Mouse (Mus musculus): Measurements from ENCODE around the gene Kcnk10. TPM values are rescaled to one million over a fixed set of nuclear protein-coding genes. Genes with fewer than 3 reads are reported as not detected.

The Kcnk10 gene
- total RNA-seq, 1 experiment: 0.09 TPM

DNA sequence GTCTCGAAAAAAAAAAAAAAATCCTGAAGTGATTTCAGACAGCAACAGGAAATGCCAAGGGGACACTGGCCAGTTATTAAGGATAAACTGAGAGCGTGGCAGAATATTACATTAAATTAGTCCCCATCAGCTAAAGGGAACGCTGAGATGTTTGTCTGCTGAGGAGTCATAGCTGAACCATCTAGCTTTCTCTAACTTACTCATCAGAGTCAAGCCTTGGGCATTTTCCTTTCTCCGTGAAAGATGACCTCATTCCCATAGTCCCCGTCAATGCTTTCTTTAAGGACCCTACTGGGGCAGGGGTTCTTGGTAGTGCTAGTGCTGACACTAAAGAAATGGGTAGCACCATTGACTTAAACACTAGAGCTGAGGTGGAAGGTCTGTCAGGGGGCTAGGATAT, 106.9 kb downstream of the Kcnk10 start:
- no peak for DNase-seq (ENCODE audit: low read depth, low spot score)
- no peak overlapping the region for H3K9ac ChIP-seq (ENCODE audit: insufficient read depth, low read depth, low read length, poor library complexity, severe bottlenecking)
- in situ Hi-C loops (cut with MboI; ENCODE audit: low sequenced_read_pairs in 2 of 2, unreplicated experiment in 2 of 2): no loop called here

DNA sequence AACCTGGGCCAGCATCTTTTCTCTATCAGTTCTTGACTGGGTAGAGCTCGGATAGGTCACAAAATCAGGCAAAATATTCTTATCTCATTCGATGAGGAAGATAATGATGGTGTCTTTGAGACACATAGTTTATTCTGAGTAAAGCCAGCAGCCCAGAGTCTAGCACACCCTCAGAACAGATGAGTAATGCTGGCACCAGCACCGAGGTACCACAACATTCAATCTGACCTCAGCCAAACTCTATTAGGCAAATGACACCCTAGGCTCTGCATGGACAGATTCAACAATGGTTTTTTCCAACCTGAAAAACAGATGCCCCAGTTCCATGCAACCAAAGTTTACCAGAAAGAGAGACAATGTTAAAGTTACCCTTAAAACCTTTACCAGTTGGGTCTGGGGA, 108.0 kb downstream of the Kcnk10 start:
- H3K4me3 ChIP-seq (ENCODE audit: insufficient read depth in 1 of 2, low read depth in 1 of 2, low read length in 2 of 2, poor library complexity in 1 of 2, severe bottlenecking in 1 of 2): no peak overlapping the region
- no peak overlapping the region for H3K9ac ChIP-seq (ENCODE audit: insufficient read depth, low read depth, low read length, poor library complexity, severe bottlenecking)
- no peaks in the 10 kb centered on the region for H3K9me3 ChIP-seq (ENCODE audit: control insufficient read depth, insufficient read depth, low read depth, low read length)
- no peaks in the 10 kb centered on the region for H3K36me3 ChIP-seq (ENCODE audit: control insufficient read depth, insufficient read depth, low read length, poor library complexity, severe bottlenecking)
- TF ChIP-seq MAFK (IDR thresholded peaks at IDR 0.05; ENCODE audit: insufficient read depth, low read depth, low read length) (no peak), ZC3H11A (IDR thresholded peaks at IDR 0.05; ENCODE audit: borderline replicate concordance, low read depth, low read length) (no peak), HCFC1 (IDR thresholded peaks at IDR 0.05; ENCODE audit: borderline replicate concordance, insufficient read depth, low read length) (no peak), ZNF384 (IDR thresholded peaks at IDR 0.05; ENCODE audit: low read depth, low read length) (no peak), CHD2 (IDR thresholded peaks at IDR 0.05; ENCODE audit: low read depth, low read length) (no peak)
- no peak overlapping the region for H3K27ac ChIP-seq (ENCODE audit: insufficient read depth, low read depth, low read length, poor library complexity, severe bottlenecking)
- DNase-seq (ENCODE audit: low read depth, low spot score): no peak
- in situ Hi-C loops (cut with MboI; ENCODE audit: low sequenced_read_pairs in 2 of 2, unreplicated experiment in 2 of 2): no loop called here
- H3K4me1 ChIP-seq (ENCODE audit: control insufficient read depth in 2 of 2, insufficient read depth in 2 of 2, low read length in 2 of 2, poor library complexity in 1 of 2): no peaks in the 10 kb centered on the region

More for the DNA sequence above, 106.9 kb downstream of the Kcnk10 start:
- Histone ChIP-seq H3K27ac (ENCODE audit: insufficient read depth, low read depth, low read length, poor library complexity, severe bottlenecking) (no peak overlapping the region), H3K36me3 (ENCODE audit: control insufficient read depth, insufficient read depth, low read length, poor library complexity, severe bottlenecking) (no peaks in the 10 kb centered on the region), H3K9me3 (ENCODE audit: control insufficient read depth, insufficient read depth, low read depth, low read length) (no peaks in the 10 kb centered on the region), H3K4me1 (ENCODE audit: control insufficient read depth in 2 of 2, insufficient read depth in 2 of 2, low read length in 2 of 2, poor library complexity in 1 of 2) (no peaks in the 10 kb centered on the region), H3K4me3 (ENCODE audit: insufficient read depth in 1 of 2, low read depth in 1 of 2, low read length in 2 of 2, poor library complexity in 1 of 2, severe bottlenecking in 1 of 2) (no peak overlapping the region)
- TF ChIP-seq ZNF384 (IDR thresholded peaks at IDR 0.05; ENCODE audit: low read depth, low read length) (no peak), MAFK (IDR thresholded peaks at IDR 0.05; ENCODE audit: insufficient read depth, low read depth, low read length) (no peak), HCFC1 (IDR thresholded peaks at IDR 0.05; ENCODE audit: borderline replicate concordance, insufficient read depth, low read length) (no peak), CHD2 (IDR thresholded peaks at IDR 0.05; ENCODE audit: low read depth, low read length) (no peak), ZC3H11A (IDR thresholded peaks at IDR 0.05; ENCODE audit: borderline replicate concordance, low read depth, low read length) (no peak)

DNA sequence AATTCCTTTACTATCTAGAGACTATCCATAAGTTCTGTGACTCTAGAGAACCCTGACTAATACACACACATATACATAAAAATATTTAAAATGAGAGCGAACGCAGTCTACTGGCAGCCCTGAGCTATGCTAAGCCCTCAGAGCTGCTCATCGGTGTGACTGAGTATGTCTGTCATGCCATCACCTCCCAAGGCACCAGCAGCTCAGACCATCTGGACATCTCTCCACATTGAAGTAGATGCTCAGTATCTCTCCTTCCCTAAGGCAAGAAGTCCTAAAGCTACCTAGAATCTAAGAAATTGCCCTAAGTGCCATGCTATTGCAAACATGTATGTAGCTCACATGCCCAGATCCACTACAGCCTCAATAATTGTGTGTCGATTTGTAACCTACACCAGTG, 110.3 kb downstream of the Kcnk10 start:
- no peak for DNase-seq (ENCODE audit: low read depth, low spot score)
- Histone ChIP-seq H3K9ac (ENCODE audit: insufficient read depth, low read depth, low read length, poor library complexity, severe bottlenecking) (no peak overlapping the region), H3K4me1 (ENCODE audit: control insufficient read depth in 2 of 2, insufficient read depth in 2 of 2, low read length in 2 of 2, poor library complexity in 1 of 2) (no peaks in the 10 kb centered on the region), H3K36me3 (ENCODE audit: control insufficient read depth, insufficient read depth, low read length, poor library complexity, severe bottlenecking) (no peaks in the 10 kb centered on the region), H3K4me3 (ENCODE audit: insufficient read depth in 1 of 2, low read depth in 1 of 2, low read length in 2 of 2, poor library complexity in 1 of 2, severe bottlenecking in 1 of 2) (no peak overlapping the region), H3K27ac (ENCODE audit: insufficient read depth, low read depth, low read length, poor library complexity, severe bottlenecking) (no peak overlapping the region), H3K9me3 (ENCODE audit: control insufficient read depth, insufficient read depth, low read depth, low read length) (no peaks in the 10 kb centered on the region)
- no peak for TF ChIP-seq ZNF384 (IDR thresholded peaks at IDR 0.05; ENCODE audit: low read depth, low read length)
- TF ChIP-seq HCFC1 (IDR thresholded peaks at IDR 0.05; ENCODE audit: borderline replicate concordance, insufficient read depth, low read length): no peak
- TF ChIP-seq ZC3H11A (IDR thresholded peaks at IDR 0.05; ENCODE audit: borderline replicate concordance, low read depth, low read length): no peak
- no peak for TF ChIP-seq CHD2 (IDR thresholded peaks at IDR 0.05; ENCODE audit: low read depth, low read length)
- no peak for TF ChIP-seq MAFK (IDR thresholded peaks at IDR 0.05; ENCODE audit: insufficient read depth, low read depth, low read length)
- in situ Hi-C loops (cut with MboI; ENCODE audit: low sequenced_read_pairs in 2 of 2, unreplicated experiment in 2 of 2): no loop called here

DNA sequence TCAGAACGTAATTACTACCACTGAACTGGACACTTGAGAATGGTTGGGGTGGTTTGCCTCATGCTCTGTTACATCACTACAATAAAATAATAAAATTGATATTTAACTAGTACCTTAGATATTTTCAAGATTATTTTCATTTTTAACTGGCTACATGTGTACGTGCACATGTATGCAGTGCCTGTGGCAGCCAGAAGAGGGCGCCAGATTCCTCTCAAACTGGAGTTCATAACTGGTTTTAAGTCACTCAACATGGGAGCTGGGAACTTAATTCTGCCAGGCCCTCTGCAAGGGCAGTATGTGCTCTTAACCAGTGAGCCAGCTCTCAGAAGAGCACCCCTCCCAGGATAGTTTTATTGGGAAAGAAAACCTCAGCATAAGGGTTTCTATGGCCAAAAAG, 118.2 kb downstream of the Kcnk10 start:
- no peak overlapping the region for H3K9ac ChIP-seq (ENCODE audit: insufficient read depth, low read depth, low read length, poor library complexity, severe bottlenecking)
- H3K9me3 ChIP-seq (ENCODE audit: control insufficient read depth, insufficient read depth, low read depth, low read length): no peaks in the 10 kb centered on the region
- TF ChIP-seq ZC3H11A (IDR thresholded peaks at IDR 0.05; ENCODE audit: borderline replicate concordance, low read depth, low read length) (0 out of 2 replicates have a peak, but pooled peaks have one; percentile 37), MAFK (IDR thresholded peaks at IDR 0.05; ENCODE audit: insufficient read depth, low read depth, low read length) (no peak)
- H3K4me3 ChIP-seq (ENCODE audit: insufficient read depth in 1 of 2, low read depth in 1 of 2, low read length in 2 of 2, poor library complexity in 1 of 2, severe bottlenecking in 1 of 2): no peak overlapping the region
- no peaks in the 10 kb centered on the region for H3K4me1 ChIP-seq (ENCODE audit: control insufficient read depth in 2 of 2, insufficient read depth in 2 of 2, low read length in 2 of 2, poor library complexity in 1 of 2)
- DNase-seq (ENCODE audit: low read depth, low spot score): peak; percentile 27
- in situ Hi-C loops (cut with MboI; ENCODE audit: low sequenced_read_pairs in 2 of 2, unreplicated experiment in 2 of 2): no loop called here
- H3K27ac ChIP-seq (ENCODE audit: insufficient read depth, low read depth, low read length, poor library complexity, severe bottlenecking): no peak overlapping the region
- no peaks in the 10 kb centered on the region for H3K36me3 ChIP-seq (ENCODE audit: control insufficient read depth, insufficient read depth, low read length, poor library complexity, severe bottlenecking)

DNA sequence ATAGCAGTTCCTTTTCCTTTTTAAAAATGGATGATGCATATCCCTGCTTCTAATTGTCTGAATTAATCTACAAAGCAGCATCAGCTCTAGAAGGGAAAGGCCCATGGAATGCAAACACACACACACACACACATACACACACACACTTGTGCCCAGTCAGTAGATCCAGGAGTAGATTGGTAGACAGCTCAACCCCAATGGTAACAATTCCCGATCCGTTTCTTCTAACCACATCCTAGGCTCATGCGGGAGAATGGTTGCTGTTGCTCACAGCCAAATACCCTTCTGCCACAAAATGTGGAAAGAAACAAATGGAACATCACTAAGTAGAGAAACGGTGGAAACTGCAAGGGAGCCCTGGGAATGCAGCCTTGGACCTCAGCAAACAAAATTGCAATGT, 119.2 kb downstream of the Kcnk10 start:
- no peak overlapping the region for H3K4me3 ChIP-seq (ENCODE audit: insufficient read depth in 1 of 2, low read depth in 1 of 2, low read length in 2 of 2, poor library complexity in 1 of 2, severe bottlenecking in 1 of 2)
- no peak overlapping the region for H3K27ac ChIP-seq (ENCODE audit: insufficient read depth, low read depth, low read length, poor library complexity, severe bottlenecking)
- TF ChIP-seq CHD2 (IDR thresholded peaks at IDR 0.05; ENCODE audit: low read depth, low read length) (no peak), MAFK (IDR thresholded peaks at IDR 0.05; ENCODE audit: insufficient read depth, low read depth, low read length) (no peak), ZNF384 (IDR thresholded peaks at IDR 0.05; ENCODE audit: low read depth, low read length) (no peak), HCFC1 (IDR thresholded peaks at IDR 0.05; ENCODE audit: borderline replicate concordance, insufficient read depth, low read length) (no peak), ZC3H11A (IDR thresholded peaks at IDR 0.05; ENCODE audit: borderline replicate concordance, low read depth, low read length) (no peak)
- no peak overlapping the region for H3K9ac ChIP-seq (ENCODE audit: insufficient read depth, low read depth, low read length, poor library complexity, severe bottlenecking)
- H3K9me3 ChIP-seq (ENCODE audit: control insufficient read depth, insufficient read depth, low read depth, low read length): no peaks in the 10 kb centered on the region
- H3K36me3 ChIP-seq (ENCODE audit: control insufficient read depth, insufficient read depth, low read length, poor library complexity, severe bottlenecking): no peaks in the 10 kb centered on the region
- in situ Hi-C loops (cut with MboI; ENCODE audit: low sequenced_read_pairs in 2 of 2, unreplicated experiment in 2 of 2): no loop called here
- no peaks in the 10 kb centered on the region for H3K4me1 ChIP-seq (ENCODE audit: control insufficient read depth in 2 of 2, insufficient read depth in 2 of 2, low read length in 2 of 2, poor library complexity in 1 of 2)
- DNase-seq (ENCODE audit: low read depth, low spot score): no peak
